In genomic region chr1:160681398-160682050, GRCm38 (mm10) we compare ENCODE assay signal across 23 mouse cellular contexts.
DNase-seq lines count a peak whose midpoint lies in the region; ATAC-seq and TF ChIP-seq lines count a peak whose summit lies in the region.
"Had no signal": no experiment of that assay in that cellular context is flagged by ENCODE, and none has a peak within 500 bp of the region (broad histone marks: within the 10 kb centered on the region; RNA-seq: fewer than 3 reads in every experiment).

No protein-coding gene starts in this region.

- H3K9me3 ChIP-seq in heart, embryonic 16.5 days (replicated peaks; ENCODE audit: control insufficient read depth, low read length) = no peaks in the 10 kb centered on the region
- H3K9me3 ChIP-seq in heart, embryonic 10.5 days = no peaks in the 10 kb centered on the region
- H3K9me3 ChIP-seq in forebrain, embryonic 12.5 days = no peaks in the 10 kb centered on the region
- H3K9me3 ChIP-seq: embryonic facial prominence, embryonic 15.5 days; forebrain, embryonic 10.5 days; limb, embryonic 13.5 days had no signal

- no peak for DNase-seq in heart, embryonic 10.5 days (ENCODE audit: low spot score)
- peak; percentile 37 for DNase-seq in MEL-GATA-1-ER (ENCODE audit: extremely low read depth, low read depth)
- no peak for DNase-seq in kidney, adult 2 months
- DNase-seq: adrenal gland, adult 8-10 months; cerebellum, postnatal 10 days; embryo, embryonic 11 days; gastrocnemius, adult 2 months; kidney, postnatal 10 days; layer of hippocampus, postnatal 36 days; right cerebral cortex, postnatal 4 days; thymus, adult 2 months had no signal

- no peak for TF ChIP-seq POLR2A in kidney, adult 2 months (IDR thresholded peaks at IDR 0.05; ENCODE audit: low read depth, low read length)

- TF ChIP-seq CTCF in kidney, adult 2 months (conservative IDR thresholded peaks at IDR 0.05; ENCODE audit: insufficient read depth, insufficient read length, low read depth, low read length) = no peak

- H3K4me2 ChIP-seq in heart, embryonic 16.5 days (ENCODE audit: low read depth, low read length) = no peak overlapping the region
- no peak overlapping the region for H3K4me2 ChIP-seq in forebrain, embryonic 12.5 days
- H3K4me2 ChIP-seq: embryonic facial prominence, embryonic 15.5 days; limb, embryonic 13.5 days had no signal

- H3K36me3 ChIP-seq in heart, embryonic 16.5 days (ENCODE audit: control insufficient read depth, insufficient read depth) = peaks cover 4% of the 10 kb centered on the region; the same call in 1 of the 2 replicates
- peaks cover 7% of the 10 kb centered on the region for H3K36me3 ChIP-seq in heart, embryonic 10.5 days
- H3K36me3 ChIP-seq in forebrain, embryonic 12.5 days (replicated peaks) = no peaks in the 10 kb centered on the region
- no peaks in the 10 kb centered on the region for H3K36me3 ChIP-seq in kidney, adult 2 months (ENCODE audit: control insufficient read depth, insufficient read depth, low read length)
- H3K36me3 ChIP-seq: embryonic facial prominence, embryonic 15.5 days; forebrain, embryonic 10.5 days; hindbrain, embryonic 10.5 days had no signal

- H3K4me3 ChIP-seq in heart, embryonic 16.5 days (ENCODE audit: low read length) = no peak overlapping the region
- H3K4me3 ChIP-seq in heart, embryonic 10.5 days = no peak overlapping the region
- no peak overlapping the region for H3K4me3 ChIP-seq in forebrain, embryonic 12.5 days (replicated peaks)
- no peak overlapping the region for H3K4me3 ChIP-seq in kidney, adult 2 months (ENCODE audit: insufficient read depth, low read depth, low read length)
- H3K4me3 ChIP-seq: embryonic facial prominence, embryonic 15.5 days; forebrain, embryonic 10.5 days; gastrocnemius, adult 2 months; hindbrain, embryonic 10.5 days; layer of hippocampus, adult 2 months; limb, embryonic 13.5 days had no signal

- H3K27me3 ChIP-seq in heart, embryonic 16.5 days (ENCODE audit: control insufficient read depth, insufficient read depth, low read length) = no peaks in the 10 kb centered on the region
- no peaks in the 10 kb centered on the region for H3K27me3 ChIP-seq in heart, embryonic 10.5 days (ENCODE audit: insufficient read depth, poor library complexity, severe bottlenecking)
- H3K27me3 ChIP-seq in forebrain, embryonic 12.5 days = no peaks in the 10 kb centered on the region
- no peaks in the 10 kb centered on the region for H3K27me3 ChIP-seq in kidney, adult 2 months (replicated peaks; ENCODE audit: control insufficient read depth, insufficient read depth, low read length)
- H3K27me3 ChIP-seq: embryonic facial prominence, embryonic 15.5 days; limb, embryonic 13.5 days; Patski had no signal

- peaks cover 4% of the 10 kb centered on the region for H3K4me1 ChIP-seq in heart, embryonic 16.5 days (ENCODE audit: control insufficient read depth, insufficient read depth, low read length)
- no peaks in the 10 kb centered on the region for H3K4me1 ChIP-seq in heart, embryonic 10.5 days
- H3K4me1 ChIP-seq in forebrain, embryonic 12.5 days = no peaks in the 10 kb centered on the region
- H3K4me1 ChIP-seq in kidney, adult 2 months (ENCODE audit: control insufficient read depth, insufficient read depth, low read length) = no peaks in the 10 kb centered on the region
- H3K4me1 ChIP-seq: embryonic facial prominence, embryonic 15.5 days; forebrain, embryonic 10.5 days; hindbrain, embryonic 10.5 days; limb, embryonic 13.5 days had no signal

- H3K9ac ChIP-seq in heart, embryonic 16.5 days (ENCODE audit: low read length) = no peak overlapping the region
- no peak overlapping the region for H3K9ac ChIP-seq in forebrain, embryonic 12.5 days
- H3K9ac ChIP-seq: embryonic facial prominence, embryonic 15.5 days; limb, embryonic 13.5 days had no signal

- peak; percentile 49; the same call in 1 of the 2 replicates for ATAC-seq in heart, embryonic 16.5 days (replicated peaks; ENCODE audit: extremely low read depth, insufficient read depth, low FRiP score)
- peak; percentile 49; the same call in 1 of the 2 replicates for ATAC-seq in erythroid progenitor cell, adult 5-6 weeks (replicated peaks; ENCODE audit: low FRiP score, poor library complexity, severe bottlenecking)
- ATAC-seq in megakaryocyte progenitor cell, adult 5-6 weeks (replicated peaks; ENCODE audit: poor library complexity) = peak; percentile 99
- ATAC-seq in forebrain, embryonic 12.5 days (ENCODE audit: low FRiP score) = no peak
- ATAC-seq: hindbrain, postnatal 0 days; intestine, postnatal 0 days; Patski had no signal

- 50% methylated on average over 3 of the region's 3 CpGs for WGBS in heart, embryonic 16.5 days
- 65% methylated on average over 3 of the region's 3 CpGs for WGBS in heart, embryonic 10.5 days
- WGBS in forebrain, embryonic 12.5 days = 89% methylated on average over 3 of the region's 3 CpGs
- 94% methylated on average over 3 of the region's 3 CpGs for WGBS in kidney, adult 2 months

- peak overlapping the region; percentile 43 for H3K27ac ChIP-seq in heart, embryonic 16.5 days (ENCODE audit: low read length)
- no peak overlapping the region for H3K27ac ChIP-seq in heart, embryonic 10.5 days
- no peak overlapping the region for H3K27ac ChIP-seq in forebrain, embryonic 12.5 days
- no peak overlapping the region for H3K27ac ChIP-seq in kidney, adult 2 months (ENCODE audit: insufficient read depth, low read depth, low read length)
- H3K27ac ChIP-seq: embryonic facial prominence, embryonic 15.5 days; forebrain, embryonic 10.5 days; gastrocnemius, adult 2 months; hindbrain, embryonic 10.5 days; hindbrain, postnatal 0 days; layer of hippocampus, adult 2 months; limb, embryonic 13.5 days had no signal
